Mouse (Mus musculus): ENCODE data around the gene Tma7. TPM values are rescaled to one million over a fixed set of nuclear protein-coding genes. Genes with fewer than 3 reads are reported as not detected.
A peak's percentile ranks its signal among the peaks of the same experiment; 100 is the strongest.

Gene Tma7
- polyA plus RNA-seq, 1 experiment from 2014 or later, result 733 TPM

DNA sequence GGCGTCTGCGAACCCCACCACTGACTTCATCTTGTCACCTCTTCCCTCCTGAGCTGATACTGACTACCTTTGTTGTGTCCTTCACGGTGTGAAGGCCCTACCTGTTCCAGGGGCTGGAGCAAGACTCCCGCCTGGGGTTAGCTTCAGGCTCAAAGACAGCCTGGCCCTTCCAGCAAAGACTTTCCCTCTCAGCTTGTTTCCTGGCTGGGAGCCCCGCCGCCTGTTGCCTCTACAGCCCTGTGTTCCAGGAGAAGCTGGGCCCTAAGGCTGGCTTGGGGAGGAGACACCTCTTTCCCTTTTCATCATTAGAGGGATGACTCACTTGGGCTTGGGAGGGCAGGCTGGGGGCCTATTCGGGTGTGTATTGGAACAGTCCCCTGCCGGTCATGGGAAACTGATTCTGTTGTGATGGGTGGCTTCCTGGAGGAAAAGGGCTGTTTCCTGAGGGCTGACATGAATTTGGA lies 43.5 kb downstream of the Tma7 start:
- Histone ChIP-seq H3K4me1 (ENCODE audit: control insufficient read depth, insufficient read depth, low read length) (no peaks in the 10 kb centered on the region; the same call in 1 of the 2 replicates), H3K9ac (replicated peaks; ENCODE audit: low read length) (peak overlapping the region; percentile 56), H3K4me3 (replicated peaks; ENCODE audit: low read depth, low read length) (peak overlapping the region; percentile 51), H3K36me3 (ENCODE audit: control insufficient read depth, insufficient read depth, low read length) (no peaks in the 10 kb centered on the region), H3K4me2 (ENCODE audit: low read length) (peak overlapping the region; percentile 87), H3K27me3 (ENCODE audit: control insufficient read depth, insufficient read depth, low read length) (no peaks in the 10 kb centered on the region), H3K27ac (replicated peaks; ENCODE audit: low read depth, low read length) (no peak overlapping the region), H3K9me3 (ENCODE audit: control insufficient read depth, low read length) (no peaks in the 10 kb centered on the region)
- DNase-seq (peak; percentile 9), ATAC-seq (ENCODE audit: low FRiP score, low TSS enrichment) (no peak)
- WGBS, result 19% methylated on average over 8 of the region's 8 CpGs

DNA sequence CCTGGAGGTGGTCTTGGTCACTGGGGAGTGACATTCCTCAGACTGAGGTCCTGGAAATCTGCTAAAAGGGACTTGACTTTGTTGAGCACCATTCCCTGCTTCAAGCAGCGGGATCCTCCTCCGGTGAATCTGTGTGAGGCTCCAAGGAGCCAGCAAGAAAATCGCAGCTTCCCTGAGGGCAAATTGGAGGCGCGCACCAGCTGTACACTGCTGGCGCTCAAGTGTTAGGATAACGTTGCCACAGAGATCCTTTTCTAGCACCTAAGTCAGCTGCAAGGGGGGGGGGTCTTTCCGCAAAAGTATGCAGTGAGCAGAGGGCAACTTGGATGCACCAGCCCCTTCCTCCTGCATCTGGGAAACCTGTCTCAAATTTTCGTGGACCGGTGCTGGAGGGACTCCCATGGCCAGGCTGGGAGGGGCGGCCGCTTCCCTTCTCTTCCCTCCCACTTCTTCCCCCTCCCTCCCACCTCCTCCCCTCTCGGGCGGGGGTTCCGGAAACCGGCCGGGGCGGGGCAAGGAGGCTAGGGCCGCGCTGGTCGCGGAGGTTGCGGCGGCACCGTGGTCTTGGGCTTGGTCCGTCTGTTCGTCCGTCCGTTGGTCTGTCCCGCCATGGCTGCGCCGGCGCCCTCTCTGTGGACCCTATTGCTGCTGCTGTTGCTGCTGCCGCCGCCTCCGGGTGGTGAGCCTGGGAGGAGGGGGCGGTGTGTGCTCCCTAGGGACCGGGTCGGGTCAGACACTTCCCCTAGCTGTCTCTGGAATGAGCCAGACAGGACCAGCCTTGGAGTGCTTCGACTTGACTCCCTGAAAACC lies 44.1 kb downstream of the Tma7 start, which contains the start of gene Shisa5:
Shisa5 (plus strand) TSS at position 480 of the 810 bp plus-strand sequence.
- Histone ChIP-seq H3K27me3 (ENCODE audit: control insufficient read depth, insufficient read depth, low read length) (no peaks in the 10 kb centered on the region), H3K4me1 (ENCODE audit: control insufficient read depth, insufficient read depth, low read length) (no peaks in the 10 kb centered on the region; the same call in 1 of the 2 replicates), H3K9ac (replicated peaks; ENCODE audit: low read length) (peak within 1 kb of the TSS; percentile 56), H3K36me3 (ENCODE audit: control insufficient read depth, insufficient read depth, low read length) (no peaks in the 10 kb centered on the region), H3K27ac (replicated peaks; ENCODE audit: low read depth, low read length) (no peak within 1 kb of the TSS), H3K4me3 (replicated peaks; ENCODE audit: low read depth, low read length) (peak within 1 kb of the TSS; percentile 51), H3K9me3 (ENCODE audit: control insufficient read depth, low read length) (no peaks in the 10 kb centered on the region), H3K4me2 (ENCODE audit: low read length) (peak within 1 kb of the TSS; percentile 87)
- ATAC-seq (ENCODE audit: low FRiP score, low TSS enrichment), result peak; percentile 53; the same call in 1 of the 2 replicates
- under 1% methylated on average over 40 of the region's 40 CpGs for WGBS
- DNase-seq, result peak; percentile 71

DNA sequence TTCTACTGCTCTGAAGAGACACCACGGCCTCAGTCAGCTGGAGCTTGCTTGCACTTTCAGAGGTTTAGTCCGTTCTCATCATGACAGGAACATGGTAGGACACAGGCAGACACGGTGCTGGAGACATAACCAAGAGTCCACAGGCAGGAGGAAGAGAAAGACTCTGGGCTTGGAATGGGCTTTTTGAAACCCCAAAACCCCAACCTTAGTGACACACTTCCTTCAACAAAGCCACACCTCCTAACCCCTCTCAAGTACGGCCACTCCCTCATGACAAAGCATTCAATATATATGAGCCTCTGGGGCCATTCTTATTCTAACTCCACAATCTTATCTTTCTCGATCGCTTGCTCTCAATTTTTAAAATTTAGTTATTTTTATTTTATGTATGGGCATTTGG lies 50.0 kb downstream of the Tma7 start:
- no peaks in the 10 kb centered on the region for H3K4me1 ChIP-seq (ENCODE audit: control insufficient read depth, insufficient read depth, low read length)
- DNase-seq, result no peak
- H3K27ac ChIP-seq (replicated peaks; ENCODE audit: low read depth, low read length), result no peak overlapping the region
- no peak overlapping the region for H3K9ac ChIP-seq (replicated peaks; ENCODE audit: low read length)
- no peak for ATAC-seq (ENCODE audit: low FRiP score, low TSS enrichment)
- WGBS, result 82% methylated on average over 6 of the region's 6 CpGs
- H3K9me3 ChIP-seq (ENCODE audit: control insufficient read depth, low read length), result no peaks in the 10 kb centered on the region
- no peak overlapping the region for H3K4me3 ChIP-seq (replicated peaks; ENCODE audit: low read depth, low read length)
- no peak overlapping the region for H3K4me2 ChIP-seq (ENCODE audit: low read length)
- peaks cover 6% of the 10 kb centered on the region; the same call in 1 of the 2 replicates for H3K36me3 ChIP-seq (ENCODE audit: control insufficient read depth, insufficient read depth, low read length)
- H3K27me3 ChIP-seq (ENCODE audit: control insufficient read depth, insufficient read depth, low read length), result no peaks in the 10 kb centered on the region

DNA sequence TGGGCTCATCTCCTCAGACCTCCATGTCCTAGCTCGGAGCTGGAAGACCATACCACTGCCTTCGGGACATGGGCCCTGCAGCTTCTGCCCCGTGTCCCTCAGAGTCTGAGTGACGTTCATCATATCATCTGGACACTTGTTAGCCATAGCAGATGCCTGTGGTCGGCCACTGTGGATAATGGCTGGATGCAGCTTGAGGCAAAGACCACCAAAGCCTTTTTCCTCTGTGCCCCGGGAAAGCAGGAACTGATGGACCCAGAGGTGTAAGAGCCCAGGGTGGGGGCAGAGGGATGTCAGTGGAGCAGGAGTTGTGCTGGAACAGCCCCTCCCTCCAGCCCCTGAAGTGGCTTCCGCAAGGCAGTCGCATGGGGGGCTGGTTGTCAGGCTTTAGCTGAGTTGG lies 50.7 kb downstream of the Tma7 start:
- Histone ChIP-seq H3K27me3 (ENCODE audit: control insufficient read depth, insufficient read depth, low read length) (no peaks in the 10 kb centered on the region), H3K4me2 (ENCODE audit: low read length) (no peak overlapping the region), H3K9me3 (ENCODE audit: control insufficient read depth, low read length) (no peaks in the 10 kb centered on the region), H3K4me1 (ENCODE audit: control insufficient read depth, insufficient read depth, low read length) (no peaks in the 10 kb centered on the region), H3K9ac (replicated peaks; ENCODE audit: low read length) (no peak overlapping the region), H3K4me3 (replicated peaks; ENCODE audit: low read depth, low read length) (no peak overlapping the region), H3K36me3 (ENCODE audit: control insufficient read depth, insufficient read depth, low read length) (peaks cover 14% of the 10 kb centered on the region), H3K27ac (replicated peaks; ENCODE audit: low read depth, low read length) (no peak overlapping the region)
- 85% methylated on average over 8 of the region's 8 CpGs for WGBS
- no peak for ATAC-seq (ENCODE audit: low FRiP score, low TSS enrichment)
- DNase-seq, result no peak

DNA sequence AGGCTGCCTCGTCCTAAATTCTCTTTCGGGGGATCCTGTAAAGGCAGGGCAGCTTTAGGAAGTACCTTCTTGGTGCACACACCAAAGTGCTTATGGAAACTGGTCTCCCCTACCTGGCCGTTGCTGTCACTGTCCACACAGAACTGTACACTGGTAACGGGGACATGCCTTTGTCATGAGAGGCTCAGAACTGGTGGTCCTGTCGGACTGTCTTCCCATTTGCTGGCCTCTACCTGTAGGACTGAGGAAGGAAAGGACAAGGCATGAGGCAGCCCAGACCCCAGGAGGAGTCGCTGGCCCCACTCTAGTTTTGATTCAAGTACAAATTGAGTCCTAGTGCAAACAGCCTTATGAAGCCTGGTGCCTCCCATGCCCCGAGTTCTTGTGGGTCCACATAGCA lies 51.4 kb downstream of the Tma7 start:
- WGBS, result 89% methylated on average over 7 of the region's 7 CpGs
- peaks cover 19% of the 10 kb centered on the region for H3K36me3 ChIP-seq (ENCODE audit: control insufficient read depth, insufficient read depth, low read length)
- H3K4me3 ChIP-seq (replicated peaks; ENCODE audit: low read depth, low read length), result no peak overlapping the region
- no peaks in the 10 kb centered on the region for H3K9me3 ChIP-seq (ENCODE audit: control insufficient read depth, low read length)
- H3K27ac ChIP-seq (replicated peaks; ENCODE audit: low read depth, low read length), result no peak overlapping the region
- no peak overlapping the region for H3K9ac ChIP-seq (replicated peaks; ENCODE audit: low read length)
- H3K4me2 ChIP-seq (ENCODE audit: low read length), result no peak overlapping the region
- ATAC-seq (ENCODE audit: low FRiP score, low TSS enrichment) (no peak), DNase-seq (no peak)
- no peaks in the 10 kb centered on the region for H3K27me3 ChIP-seq (ENCODE audit: control insufficient read depth, insufficient read depth, low read length)
- H3K4me1 ChIP-seq (ENCODE audit: control insufficient read depth, insufficient read depth, low read length), result no peaks in the 10 kb centered on the region

DNA sequence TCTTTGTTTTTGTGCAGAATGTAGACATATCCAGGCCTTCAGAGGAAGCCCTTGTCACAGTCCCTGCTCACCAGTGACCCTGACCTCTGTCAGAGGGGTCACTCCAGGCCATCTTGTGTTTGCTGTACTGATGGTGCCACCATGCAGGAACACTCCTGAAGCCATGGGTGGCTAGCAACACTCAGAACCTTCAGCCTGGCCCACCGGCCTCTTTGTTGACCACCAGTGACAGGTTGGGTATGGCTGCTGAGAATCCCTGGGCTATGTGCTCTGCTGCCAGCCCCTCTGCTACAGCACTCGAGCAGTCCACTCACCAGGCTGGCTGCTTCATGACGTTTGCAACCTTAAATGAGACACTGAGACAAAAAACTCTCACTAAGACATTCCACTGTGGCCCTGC lies 52.1 kb downstream of the Tma7 start:
- 74% methylated on average over 3 of the region's 3 CpGs for WGBS
- Histone ChIP-seq H3K4me2 (ENCODE audit: low read length) (no peak overlapping the region), H3K36me3 (ENCODE audit: control insufficient read depth, insufficient read depth, low read length) (peaks cover 26% of the 10 kb centered on the region), H3K27ac (replicated peaks; ENCODE audit: low read depth, low read length) (no peak overlapping the region), H3K27me3 (ENCODE audit: control insufficient read depth, insufficient read depth, low read length) (no peaks in the 10 kb centered on the region), H3K4me1 (ENCODE audit: control insufficient read depth, insufficient read depth, low read length) (no peaks in the 10 kb centered on the region), H3K9ac (replicated peaks; ENCODE audit: low read length) (no peak overlapping the region), H3K9me3 (ENCODE audit: control insufficient read depth, low read length) (no peaks in the 10 kb centered on the region), H3K4me3 (replicated peaks; ENCODE audit: low read depth, low read length) (no peak overlapping the region)
- ATAC-seq (ENCODE audit: low FRiP score, low TSS enrichment), result no peak
- DNase-seq, result no peak

DNA sequence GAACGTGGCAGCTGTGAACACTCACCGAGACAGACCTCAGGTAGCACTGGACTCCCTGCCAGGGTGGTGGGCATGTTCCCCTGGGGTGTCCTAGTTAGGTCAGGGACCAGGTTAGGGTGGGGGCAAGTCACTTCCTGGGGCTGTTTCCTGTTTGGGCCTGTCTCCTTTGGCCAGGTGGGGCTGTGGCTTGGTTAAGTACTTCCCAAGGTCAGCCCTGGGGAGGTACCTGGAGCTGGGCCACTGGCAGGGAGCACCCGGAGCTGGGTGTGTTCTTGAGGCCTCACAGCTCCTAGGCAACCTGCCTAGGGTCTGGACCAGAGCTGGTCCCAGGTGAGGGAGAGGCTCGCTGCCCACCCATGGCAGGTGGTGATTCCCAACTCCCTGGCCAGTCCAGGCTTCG lies 53.5 kb downstream of the Tma7 start:
- WGBS, result 89% methylated on average over 5 of the region's 5 CpGs

DNA sequence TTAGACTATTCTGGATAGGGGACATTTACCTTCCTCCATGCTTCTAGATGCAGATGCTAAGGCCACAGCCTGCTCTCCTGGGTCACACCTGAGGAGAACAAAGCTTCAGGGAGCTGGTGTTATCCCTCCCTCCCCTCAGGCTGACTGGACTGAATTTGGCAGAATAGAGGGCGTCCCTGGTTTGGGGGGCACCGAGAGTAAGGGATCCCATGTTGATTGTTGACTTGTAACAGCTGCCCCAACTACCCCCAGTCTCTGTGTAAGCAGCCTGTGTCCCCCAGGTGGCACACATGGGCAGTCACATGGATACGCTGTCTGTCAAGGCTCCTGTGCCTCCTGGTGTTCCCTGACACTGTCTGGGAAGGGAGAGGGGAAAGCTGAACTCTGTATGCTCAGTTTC lies 54.0 kb downstream of the Tma7 start:
- DNase-seq (no peak), ATAC-seq (ENCODE audit: low FRiP score, low TSS enrichment) (no peak)
- no peak overlapping the region for H3K27ac ChIP-seq (replicated peaks; ENCODE audit: low read depth, low read length)
- H3K36me3 ChIP-seq (ENCODE audit: control insufficient read depth, insufficient read depth, low read length), result peaks cover 30% of the 10 kb centered on the region
- H3K9me3 ChIP-seq (ENCODE audit: control insufficient read depth, low read length), result no peaks in the 10 kb centered on the region
- H3K4me3 ChIP-seq (replicated peaks; ENCODE audit: low read depth, low read length), result no peak overlapping the region
- no peaks in the 10 kb centered on the region for H3K27me3 ChIP-seq (ENCODE audit: control insufficient read depth, insufficient read depth, low read length)
- no peak overlapping the region for H3K9ac ChIP-seq (replicated peaks; ENCODE audit: low read length)
- 83% methylated on average over 3 of the region's 3 CpGs for WGBS
- no peaks in the 10 kb centered on the region for H3K4me1 ChIP-seq (ENCODE audit: control insufficient read depth, insufficient read depth, low read length)
- H3K4me2 ChIP-seq (ENCODE audit: low read length), result no peak overlapping the region

More for the DNA sequence above, 53.5 kb downstream of the Tma7 start:
- DNase-seq (no peak), ATAC-seq (ENCODE audit: low FRiP score, low TSS enrichment) (no peak)
- Histone ChIP-seq H3K4me1 (ENCODE audit: control insufficient read depth, insufficient read depth, low read length) (no peaks in the 10 kb centered on the region), H3K4me3 (replicated peaks; ENCODE audit: low read depth, low read length) (no peak overlapping the region), H3K4me2 (ENCODE audit: low read length) (no peak overlapping the region), H3K27ac (replicated peaks; ENCODE audit: low read depth, low read length) (no peak overlapping the region), H3K9ac (replicated peaks; ENCODE audit: low read length) (no peak overlapping the region), H3K27me3 (ENCODE audit: control insufficient read depth, insufficient read depth, low read length) (no peaks in the 10 kb centered on the region), H3K36me3 (ENCODE audit: control insufficient read depth, insufficient read depth, low read length) (peaks cover 29% of the 10 kb centered on the region), H3K9me3 (ENCODE audit: control insufficient read depth, low read length) (no peaks in the 10 kb centered on the region)

DNA sequence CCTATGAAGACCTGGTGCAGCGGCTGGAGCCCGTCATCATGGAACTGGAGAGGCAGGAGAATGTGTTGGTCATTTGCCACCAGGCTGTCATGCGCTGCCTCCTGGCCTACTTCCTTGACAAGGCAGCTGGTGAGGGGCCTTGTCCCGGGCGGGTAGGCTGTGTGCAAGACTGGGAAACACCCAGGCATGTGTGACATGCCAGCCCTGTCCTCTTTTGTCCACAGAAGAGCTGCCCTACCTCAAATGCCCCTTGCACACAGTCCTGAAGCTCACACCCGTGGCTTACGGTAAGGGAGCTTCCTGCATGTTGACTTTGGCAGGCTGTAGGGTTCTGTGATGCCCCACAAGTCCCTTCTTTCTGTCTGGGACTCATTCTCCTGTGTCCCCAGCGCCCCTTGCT lies 54.9 kb downstream of the Tma7 start:
- H3K9ac ChIP-seq (replicated peaks; ENCODE audit: low read length), result no peak overlapping the region
- no peaks in the 10 kb centered on the region for H3K4me1 ChIP-seq (ENCODE audit: control insufficient read depth, insufficient read depth, low read length)
- no peaks in the 10 kb centered on the region for H3K27me3 ChIP-seq (ENCODE audit: control insufficient read depth, insufficient read depth, low read length)
- ATAC-seq (ENCODE audit: low FRiP score, low TSS enrichment) (no peak), DNase-seq (no peak)
- no peak overlapping the region for H3K4me2 ChIP-seq (ENCODE audit: low read length)
- no peak overlapping the region for H3K27ac ChIP-seq (replicated peaks; ENCODE audit: low read depth, low read length)
- H3K4me3 ChIP-seq (replicated peaks; ENCODE audit: low read depth, low read length), result no peak overlapping the region
- no peaks in the 10 kb centered on the region for H3K9me3 ChIP-seq (ENCODE audit: control insufficient read depth, low read length)
- peaks cover 37% of the 10 kb centered on the region for H3K36me3 ChIP-seq (ENCODE audit: control insufficient read depth, insufficient read depth, low read length)
- WGBS, result 86% methylated on average over 8 of the region's 8 CpGs

All from midbrain, embryonic 14.5 days (tissue).